Mouse (Mus musculus): ENCODE data around the gene Mup8.
"Not testable (repeated sequence)": the region's sequence is repeated elsewhere in the genome, so short reads cannot be mapped to it uniquely, and the experiment has no call there.

Gene Mup8

DNA sequence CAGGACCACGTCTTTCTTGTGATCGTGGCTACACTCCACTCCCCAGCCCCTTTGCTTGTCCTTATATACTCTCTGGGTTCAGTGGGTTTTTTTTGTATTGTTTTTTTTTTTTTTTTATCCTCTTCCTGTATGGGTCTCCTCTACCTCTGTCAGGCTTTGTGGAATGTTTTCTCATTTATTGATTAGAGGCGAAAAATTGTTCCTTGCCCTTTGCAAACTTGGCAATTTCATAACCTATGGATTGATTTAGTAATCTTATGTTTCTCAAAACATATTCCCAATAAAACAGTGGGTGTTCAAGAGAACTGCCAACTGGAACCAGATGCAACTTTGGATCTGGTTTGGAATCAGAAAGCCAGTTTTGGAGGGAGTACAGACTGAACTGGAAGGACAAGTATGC is at the start of gene Mup8:
TSS of gene Mup8 (minus strand) at position 101 of the 400 bp plus-strand sequence.
- DNase-seq (ENCODE audit: low spot score in 2 of 2) = not testable (repeated sequence)

DNA sequence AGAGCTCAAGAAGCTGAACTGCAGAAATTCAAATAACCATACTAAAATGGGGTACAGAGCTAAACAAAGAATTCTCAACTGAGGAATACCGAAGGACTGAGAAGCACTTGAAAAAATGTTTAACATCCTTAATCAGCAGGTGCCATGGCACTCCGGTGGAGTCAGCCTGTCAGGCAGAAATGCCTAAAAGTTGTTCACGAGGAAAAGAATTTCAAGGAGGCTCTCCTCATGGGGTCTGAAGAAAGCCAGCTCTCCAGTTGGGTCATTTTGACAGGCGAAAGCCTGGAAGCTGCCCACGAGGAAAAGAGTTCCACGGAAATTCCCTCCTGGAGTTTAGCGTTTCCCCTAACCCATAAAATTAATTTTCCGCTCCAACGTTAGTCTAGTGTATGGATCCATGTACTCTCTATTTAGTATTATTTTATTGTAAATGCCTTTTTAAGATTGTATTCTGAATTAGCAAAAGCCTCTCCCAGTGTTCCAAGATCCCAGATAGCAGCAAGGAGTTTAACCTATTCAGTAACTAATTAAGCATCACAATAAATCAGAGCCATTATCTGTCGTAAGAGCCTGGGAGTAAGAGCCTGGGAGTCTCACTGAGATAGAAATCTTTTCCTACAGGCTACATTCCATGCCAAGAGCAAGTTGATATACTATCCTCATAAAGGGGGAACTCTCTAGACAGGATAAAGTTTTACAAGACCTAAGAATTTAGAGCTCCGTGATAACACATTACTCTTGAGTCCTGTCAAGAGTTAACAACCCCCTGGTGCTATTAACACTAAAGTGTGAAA is 43.8 kb upstream of the Mup8 start:
- DNase-seq (ENCODE audit: low spot score in 2 of 2) = not testable (repeated sequence)

DNA sequence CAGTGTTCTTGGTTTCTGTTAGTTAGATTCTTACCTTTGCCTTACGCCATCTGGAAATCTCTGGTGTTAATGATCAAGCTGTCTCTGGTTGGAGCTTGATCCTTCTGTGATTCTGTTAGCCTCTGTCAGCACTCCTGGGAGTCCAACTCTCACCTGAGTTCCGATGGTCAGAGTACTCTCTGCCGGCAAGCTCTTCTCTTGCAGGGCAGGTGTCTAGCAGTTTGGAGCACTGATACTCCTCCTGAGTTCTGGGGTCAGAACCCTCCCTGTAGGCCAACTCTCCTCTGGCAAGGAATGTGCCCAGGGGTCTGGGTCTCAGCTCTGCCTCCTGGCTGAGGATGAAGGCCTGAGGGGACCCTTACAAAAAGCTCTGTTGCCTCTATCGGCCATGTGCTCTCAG is 40.3 kb upstream of the Mup8 start:
- not testable (repeated sequence) for DNase-seq (ENCODE audit: low spot score in 2 of 2)
